Mouse (Mus musculus) cerebellum, adult 2 months (tissue): ENCODE results near the gene Gm3371.
"Not testable (repeated sequence)": the region's sequence is repeated elsewhere in the genome, so short reads cannot be mapped to it uniquely, and the experiment has no call there.

Experiments used
- CTCF ChIP-seq: fragments of 200-500 bp; IDR thresholded peaks from 2 replicates; pipeline ENCODE4 v1.5.1; 2011; ENCODE audit warnings: low read depth, mild to moderate bottlenecking, control low read depth, low read length, moderate library complexity, borderline replicate concordance; ENCODE audit not compliant: insufficient read depth
- POLR2A ChIP-seq: fragments of 200-500 bp; IDR thresholded peaks from 2 replicates; pipeline ENCODE4 v1.6.1; 2011; ENCODE audit warnings: low read length, control low read depth, borderline replicate concordance; ENCODE audit not compliant: insufficient read depth

- not testable (repeated sequence) for TF ChIP-seq CTCF, POLR2A
Observed at GRCm38 (mm10) chr14:44433335-44433734, 22.8 kb upstream of the Gm3371 start, which contains the start of gene Gm8232.
